Mouse (Mus musculus): ENCODE measurements around the gene Olfr777.

DNA sequence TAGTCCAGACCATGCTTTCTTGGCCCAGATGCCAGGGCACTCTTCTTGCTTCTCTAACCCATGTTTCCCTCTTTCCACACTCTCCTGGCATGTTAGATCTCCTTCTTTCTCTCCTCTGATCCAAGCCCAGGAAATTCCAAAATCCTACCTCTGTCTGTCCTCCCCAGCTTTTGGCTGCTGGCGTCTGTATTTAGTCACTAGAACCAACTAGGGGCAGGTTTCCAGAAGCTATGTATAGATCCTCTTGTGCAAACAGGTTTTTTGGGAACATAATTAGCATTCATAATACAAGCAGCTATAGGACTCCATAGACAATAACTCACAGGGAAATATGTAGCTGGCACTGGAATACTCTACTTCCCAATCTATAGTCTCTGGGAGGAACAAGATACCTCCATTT, 40.5 kb downstream of the Olfr777 start:
- TF ChIP-seq CTCF (IDR thresholded peaks at IDR 0.05): no peak
- no peak for TF ChIP-seq EP300 (IDR thresholded peaks at IDR 0.05)

All from lung, postnatal 0 days (tissue).